Mouse (Mus musculus) B cell, adult 62 days (primary cell): ENCODE measurements around the gene Isg20. TPM values are rescaled to one million over a fixed set of nuclear protein-coding genes. Genes with fewer than 3 reads are reported as not detected.

Experiments used
- total RNA-seq: library from RNA; stranded (reverse); gene quantifications from 4 replicates; pipeline ENCODE4 v1.2.4, GENCODE M21; 2023

The Isg20 gene
- 16.1 to 22.5 TPM (median 19.8 TPM) in 4 replicates for total RNA-seq

DNA sequence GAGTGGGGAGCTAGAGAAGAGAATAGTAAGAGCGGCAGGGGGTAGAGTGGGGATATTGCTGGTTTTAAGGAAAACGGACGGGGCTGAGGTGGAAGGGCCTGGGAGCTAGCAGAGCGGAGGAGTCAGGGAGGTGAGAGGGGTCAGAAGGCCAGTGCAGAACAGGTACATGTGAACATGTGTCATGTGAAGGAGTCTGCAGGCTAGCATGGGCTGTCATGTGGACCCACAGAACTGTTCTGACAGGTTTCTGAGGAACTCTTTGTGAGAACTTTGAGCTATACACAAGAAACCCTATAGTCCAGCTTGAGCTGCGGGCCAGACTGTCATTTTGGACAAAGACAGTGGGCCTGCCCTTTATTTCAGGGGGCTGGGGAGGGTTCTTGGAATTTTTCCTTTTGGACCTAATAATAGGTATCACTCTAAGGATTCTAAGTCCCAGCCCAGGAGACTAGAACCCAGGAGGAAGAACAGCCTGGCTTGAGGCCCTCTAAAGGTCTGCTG lies at the start of gene Isg20:
Gene Isg20 (plus strand): TSS at position 451 of the 501 bp plus-strand sequence.

DNA sequence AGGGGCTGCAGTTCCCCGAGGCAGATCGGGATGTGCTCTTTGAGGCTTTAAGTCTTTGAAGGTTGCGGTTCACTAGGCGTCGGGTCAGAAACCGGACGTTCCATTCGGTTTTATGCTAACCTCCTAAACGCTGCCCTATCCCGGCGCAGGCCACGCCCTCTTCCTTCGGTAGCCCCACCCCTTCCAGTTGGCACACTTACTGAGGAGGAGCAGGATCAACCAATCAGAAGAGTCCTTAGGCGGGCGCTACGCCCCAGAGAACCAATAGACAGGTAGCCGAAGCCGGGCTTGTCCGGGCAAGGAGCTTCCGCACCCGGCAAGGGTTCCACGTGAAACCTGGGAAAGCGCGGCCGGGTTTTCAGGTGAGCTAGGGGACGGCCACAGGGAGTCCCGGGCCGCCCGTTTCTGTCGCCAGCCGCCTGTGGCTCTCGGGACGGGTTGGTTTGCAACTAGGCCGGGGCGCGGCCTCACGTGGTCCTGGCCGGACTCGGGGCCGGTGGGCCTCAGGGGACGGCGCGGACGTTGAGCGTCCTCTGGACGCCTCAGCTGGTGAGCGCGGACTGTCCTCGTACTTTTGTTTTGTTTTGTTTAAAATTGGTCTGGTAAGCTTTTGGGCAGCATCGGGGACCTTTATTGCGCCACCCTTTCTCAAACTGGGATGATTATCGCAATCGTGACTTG lies 17.4 kb upstream of the Isg20 start, which contains the start of gene Aen:
Gene Aen (plus strand): TSS at position 202 of the 681 bp plus-strand sequence.

Other genes with a start within 250 kb of the Isg20 start
- 0.34 TPM in 1 of 4 replicates, not detected in the others for gene Ntrk3, start 175.4 kb upstream of the Isg20 start, total RNA-seq
- gene Mrps11, start 130.3 kb upstream of the Isg20 start, total RNA-seq: 16.8 to 27.6 TPM (median 18.4 TPM) in 4 replicates
- 21.7 to 26.2 TPM (median 24.8 TPM) in 4 replicates for gene Mrpl46, start 129.9 kb upstream of the Isg20 start, total RNA-seq
- gene Det1, start 66.2 kb upstream of the Isg20 start, total RNA-seq: 12.7 to 19.9 TPM (median 14.8 TPM) in 4 replicates
- 23.9 to 35.3 TPM (median 29.7 TPM) in 4 replicates for gene Aen, start 17.6 kb upstream of the Isg20 start, total RNA-seq
- not detected in 4 replicates for gene Acan, start 140.1 kb downstream of the Isg20 start, total RNA-seq
- gene Hapln3, start 217.6 kb downstream of the Isg20 start, total RNA-seq: 0.72 to 1.8 TPM in 2 of 4 replicates, not detected in the others
- gene Mfge8, start 235.6 kb downstream of the Isg20 start, total RNA-seq: 19.0 to 27.3 TPM (median 22.8 TPM) in 4 replicates